Mouse (Mus musculus): ENCODE results near the gene Cmtm6. TPM values are rescaled to one million over a fixed set of nuclear protein-coding genes. Genes with fewer than 3 reads are reported as not detected.

Gene Cmtm6
- total RNA-seq, 1 experiment from 2014 or later, result 80.4 TPM

GRCm38 (mm10) chr9:114729911-114730805 is 758 bp upstream of the Cmtm6 start:
- no peak for DNase-seq

- no peak for DNase-seq
Observed at GRCm38 (mm10) chr9:114731871-114732682, 1.2 kb downstream of the Cmtm6 start.

- no peak for DNase-seq
Observed at GRCm38 (mm10) chr9:114733238-114733637, 2.3 kb downstream of the Cmtm6 start.

DNA sequence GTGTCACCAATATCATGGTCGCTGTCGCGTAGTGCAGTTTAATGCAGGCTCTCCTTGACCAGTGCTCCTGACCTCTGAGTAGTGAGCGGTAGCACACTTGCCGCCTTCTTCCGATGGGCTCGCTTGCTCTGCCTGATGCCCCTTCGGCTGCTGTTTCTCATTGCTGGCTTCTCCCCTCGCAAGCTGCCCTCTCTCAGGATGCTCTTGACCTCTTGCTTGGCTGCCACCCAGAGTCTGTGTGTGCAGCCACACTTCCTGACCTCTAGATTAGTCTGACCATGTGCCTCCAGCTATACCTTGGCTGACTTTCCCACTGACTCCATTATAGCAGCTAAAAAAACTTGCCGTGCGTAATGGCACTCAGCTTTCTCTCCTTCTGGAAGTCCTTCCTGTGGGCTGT is 5.5 kb downstream of the Cmtm6 start:
- peak; percentile 25 for DNase-seq

DNA sequence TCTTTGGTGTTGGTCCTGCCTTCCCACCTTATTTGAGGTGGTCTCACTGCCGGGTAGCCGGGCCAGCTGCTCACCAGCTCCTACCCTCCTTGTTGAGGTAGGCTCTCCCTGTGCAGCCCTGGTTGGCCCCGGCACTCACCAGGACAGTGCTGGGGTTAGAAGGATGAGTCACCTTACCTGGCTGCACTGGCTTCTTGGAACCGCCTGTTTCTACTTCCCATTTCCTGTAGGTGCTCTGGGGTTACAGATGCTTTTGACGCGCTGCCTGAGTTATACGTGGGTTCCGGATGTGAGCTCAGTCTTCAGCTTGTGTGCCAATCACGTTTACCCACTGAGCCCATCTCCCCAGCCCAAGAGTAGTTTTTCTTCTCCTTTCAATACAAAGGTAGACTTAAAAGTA is 9.4 kb downstream of the Cmtm6 start:
- no peak for DNase-seq

DNA sequence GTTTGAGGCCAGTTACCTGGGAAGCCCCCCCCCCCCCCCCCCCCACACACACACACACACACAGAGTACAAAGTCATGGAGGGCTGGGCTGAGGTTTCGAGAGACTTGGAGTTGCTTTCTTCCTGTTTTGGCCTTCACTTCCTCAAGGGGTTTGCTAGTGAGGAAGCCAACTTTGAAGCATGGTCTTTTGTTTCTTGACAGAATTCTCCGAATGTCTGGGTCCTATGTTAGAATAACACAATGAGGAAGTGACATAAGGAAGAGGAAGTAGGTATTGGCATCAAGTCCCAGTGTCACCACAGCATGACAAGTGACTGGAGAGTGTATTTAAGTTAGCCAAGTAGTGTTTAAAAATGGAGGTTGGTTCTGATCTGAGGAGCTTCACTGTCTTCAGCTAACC is 11.8 kb downstream of the Cmtm6 start:
- DNase-seq, result no peak

GRCm38 (mm10) chr9:114745163-114745562 is 14.2 kb downstream of the Cmtm6 start:
- DNase-seq, result no peak

DNA sequence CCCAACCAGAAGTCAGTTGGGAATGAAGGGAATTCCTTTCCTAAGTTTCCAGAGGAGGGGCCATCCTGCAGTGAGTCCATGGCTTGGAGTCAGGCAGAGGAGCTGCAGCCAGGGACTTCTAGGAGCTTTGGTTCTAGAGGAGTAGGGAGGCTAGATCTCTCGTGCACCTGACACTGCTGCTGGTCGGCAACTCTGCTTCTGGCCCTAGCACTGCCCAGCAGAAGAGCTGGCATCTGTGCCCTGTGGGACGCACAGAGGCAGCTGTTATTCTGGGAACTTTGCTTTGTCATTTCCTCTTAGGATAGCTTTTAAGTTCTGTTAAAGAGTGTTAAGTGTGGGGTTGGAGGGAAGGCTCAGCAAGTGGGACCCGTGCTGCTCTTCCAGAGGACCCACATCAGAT is 14.7 kb downstream of the Cmtm6 start:
- no peak for DNase-seq

GRCm38 (mm10) chr9:114747012-114747411 is 16.1 kb downstream of the Cmtm6 start:
- DNase-seq, result no peak

DNA sequence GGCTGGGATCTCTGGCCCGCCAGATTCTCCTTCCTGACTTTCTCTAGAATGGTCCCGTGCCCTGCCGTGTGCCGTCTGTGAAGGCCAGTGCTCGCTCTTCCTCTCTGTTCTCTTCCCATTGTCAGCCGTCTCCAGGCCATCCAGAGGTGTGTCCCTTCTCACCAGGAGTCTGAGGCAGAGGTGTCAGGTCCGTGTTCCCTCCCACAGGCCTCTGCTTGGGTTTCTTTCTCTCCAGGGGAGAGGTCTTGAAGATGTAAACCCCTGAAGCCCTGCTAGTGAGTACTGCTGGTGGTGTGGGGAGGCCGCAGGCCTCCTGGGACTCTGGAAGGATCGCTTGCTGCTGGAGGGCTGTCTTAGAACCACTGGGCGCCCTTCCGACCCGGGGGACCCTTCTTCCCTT is 16.6 kb downstream of the Cmtm6 start:
- DNase-seq, result no peak

DNA sequence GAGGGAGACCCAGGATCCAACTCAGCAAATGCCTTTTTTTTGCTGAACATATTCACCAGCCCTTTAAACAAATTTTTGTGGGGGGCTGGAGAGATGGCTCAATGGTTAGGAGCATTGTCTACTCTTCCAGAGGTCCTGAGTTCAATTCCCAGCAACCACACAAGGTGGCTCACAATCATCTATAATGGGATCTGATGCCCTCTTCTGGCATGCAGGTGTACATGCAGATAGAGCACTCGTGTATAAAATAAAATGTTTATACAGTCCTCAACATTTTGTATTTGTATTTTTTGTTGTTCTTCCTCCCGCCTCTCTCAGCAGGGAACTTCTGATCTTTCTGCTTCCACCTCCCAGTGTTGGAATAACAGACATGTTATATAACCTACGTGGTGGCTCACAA is 20.7 kb downstream of the Cmtm6 start:
- DNase-seq, result no peak

DNA sequence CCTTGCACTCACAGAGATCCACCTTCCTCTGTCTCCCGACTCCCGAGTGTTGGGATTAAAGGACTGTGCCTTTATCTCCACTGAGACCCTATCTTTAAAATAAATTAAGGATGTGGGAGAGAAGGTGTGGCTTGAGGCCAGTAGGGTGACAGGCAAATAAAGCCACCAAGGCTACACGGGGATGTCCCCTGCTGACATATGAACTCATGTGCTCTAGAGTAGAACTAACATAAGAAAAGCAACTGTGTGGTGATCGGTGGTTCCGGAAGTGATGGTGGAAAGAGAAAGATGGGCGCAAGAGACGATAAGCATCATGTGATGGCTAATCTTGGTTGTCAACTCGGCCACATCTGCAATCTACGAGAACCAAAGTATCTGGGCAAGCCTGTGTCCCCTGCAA is 21.4 kb downstream of the Cmtm6 start:
- no peak for DNase-seq

- peak; percentile 95 for DNase-seq
Observed at GRCm38 (mm10) chr9:114752863-114753484, 22.1 kb downstream of the Cmtm6 start.

GRCm38 (mm10) chr9:114758272-114758671 is 27.4 kb downstream of the Cmtm6 start:
- no peak for DNase-seq

- no peak for DNase-seq
Observed at GRCm38 (mm10) chr9:114758801-114759200, 27.9 kb downstream of the Cmtm6 start.

DNA sequence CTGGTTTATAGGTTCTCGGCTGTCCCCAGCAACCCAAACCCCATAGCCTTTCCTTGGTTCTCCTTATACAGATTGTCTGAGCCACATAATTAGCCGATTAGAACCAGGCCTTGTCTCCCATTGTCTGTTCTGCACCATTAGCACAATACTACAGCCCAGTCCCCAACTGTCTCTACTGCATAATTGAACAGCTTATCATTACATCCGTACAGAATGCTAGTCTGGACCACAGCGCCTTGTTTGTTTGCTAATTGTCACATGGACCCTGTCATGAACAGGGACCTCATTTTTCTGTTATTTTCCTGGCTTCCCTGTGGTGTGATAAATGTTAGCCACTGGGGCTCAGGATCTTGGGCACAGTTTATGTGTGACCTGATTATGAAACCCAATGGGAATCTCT is 29.0 kb downstream of the Cmtm6 start:
- no peak for DNase-seq

GRCm38 (mm10) chr9:114760353-114760752 is 29.4 kb downstream of the Cmtm6 start:
- DNase-seq, result no peak

DNA sequence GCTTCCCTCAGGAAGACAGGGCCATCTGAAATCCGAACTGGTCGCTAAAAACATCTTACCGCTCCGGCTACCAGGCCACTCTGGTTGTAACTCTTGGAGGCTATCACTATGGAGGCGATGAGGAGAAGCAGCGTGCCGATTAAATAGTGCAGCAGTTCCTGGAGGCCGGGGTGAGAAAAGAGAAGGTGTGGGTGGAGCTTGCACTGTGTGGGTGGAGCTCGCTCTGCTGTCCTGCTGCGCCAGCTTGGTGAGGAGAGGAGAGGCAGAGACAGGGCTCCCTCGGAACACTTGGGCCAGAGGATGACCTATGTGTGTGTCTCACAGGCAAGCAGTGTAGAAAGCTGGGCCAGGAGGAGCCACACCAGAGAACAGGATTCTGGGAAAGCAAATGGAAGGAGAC is 30.9 kb downstream of the Cmtm6 start:
- no peak for DNase-seq

GRCm38 (mm10) chr9:114763341-114763740 is 32.4 kb downstream of the Cmtm6 start:
- peak; percentile 36 for DNase-seq

DNA sequence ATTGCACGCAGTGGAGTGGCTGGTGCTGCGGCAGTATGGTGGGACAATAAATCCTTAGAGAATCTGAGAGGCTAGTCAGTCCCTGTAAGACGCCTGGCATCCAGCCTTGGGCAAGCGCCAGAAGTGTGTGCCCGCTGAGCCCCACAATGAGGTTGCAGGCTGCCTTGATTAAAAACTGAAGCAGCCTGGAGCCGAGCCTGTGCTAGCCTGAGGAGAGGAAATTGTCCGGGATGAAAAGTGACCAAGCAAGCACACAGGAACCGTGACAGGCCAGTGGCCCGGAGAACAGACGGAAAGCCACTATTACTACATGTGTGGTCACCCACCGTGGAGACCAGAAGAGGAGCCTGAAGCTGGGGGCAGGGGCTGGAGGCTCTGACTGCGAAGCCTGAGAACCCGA is 36.1 kb downstream of the Cmtm6 start:
- DNase-seq, result peak; percentile 77

GRCm38 (mm10) chr9:114767507-114767906 is 36.6 kb downstream of the Cmtm6 start:
- no peak for DNase-seq

GRCm38 (mm10) chr9:114768066-114768465 is 37.1 kb downstream of the Cmtm6 start:
- no peak for DNase-seq

GRCm38 (mm10) chr9:114770224-114770623 is 39.3 kb downstream of the Cmtm6 start:
- no peak for DNase-seq
